Mouse (Mus musculus): ENCODE measurements around the gene Tnfaip3.

Gene Tnfaip3

GRCm38 (mm10) chr10:19015257-19015862 is at the start of gene Tnfaip3:
Gene Tnfaip3, minus strand, starts transcription at chr10:19015657.
- peak; percentile 94 for DNase-seq

- DNase-seq: no peak
Measured at GRCm38 (mm10) chr10:19064651-19065601, 49.5 kb upstream of the Tnfaip3 start.

GRCm38 (mm10) chr10:19063670-19064069 is 48.2 kb upstream of the Tnfaip3 start:
- DNase-seq: no peak

- no peak for DNase-seq
Measured at GRCm38 (mm10) chr10:19063208-19063607, 47.8 kb upstream of the Tnfaip3 start.

GRCm38 (mm10) chr10:19062098-19062905 is 46.8 kb upstream of the Tnfaip3 start:
- peak; percentile 2 for DNase-seq

GRCm38 (mm10) chr10:19061201-19061600 is 45.7 kb upstream of the Tnfaip3 start:
- no peak for DNase-seq

- no peak for DNase-seq
Measured at GRCm38 (mm10) chr10:19053524-19053923, 38.1 kb upstream of the Tnfaip3 start.

- no peak for DNase-seq
Measured at GRCm38 (mm10) chr10:19045986-19046385, 30.5 kb upstream of the Tnfaip3 start.

GRCm38 (mm10) chr10:19044765-19045516 is 29.5 kb upstream of the Tnfaip3 start:
- DNase-seq: no peak

- peak; percentile 5 for DNase-seq
Measured at GRCm38 (mm10) chr10:19043529-19044262, 28.2 kb upstream of the Tnfaip3 start.

- DNase-seq: no peak
Measured at GRCm38 (mm10) chr10:19040147-19040546, 24.7 kb upstream of the Tnfaip3 start.

GRCm38 (mm10) chr10:19034764-19035163 is 19.3 kb upstream of the Tnfaip3 start:
- no peak for DNase-seq

- no peak for DNase-seq
Measured at GRCm38 (mm10) chr10:19033696-19034095, 18.2 kb upstream of the Tnfaip3 start.

GRCm38 (mm10) chr10:19031875-19032274 is 16.4 kb upstream of the Tnfaip3 start:
- no peak for DNase-seq

- DNase-seq: no peak
Measured at GRCm38 (mm10) chr10:19030628-19031027, 15.2 kb upstream of the Tnfaip3 start.

GRCm38 (mm10) chr10:19026710-19027109 is 11.3 kb upstream of the Tnfaip3 start:
- DNase-seq: no peak

GRCm38 (mm10) chr10:19024353-19024752 is 8.9 kb upstream of the Tnfaip3 start:
- no peak for DNase-seq

GRCm38 (mm10) chr10:19023622-19024326 is 8.3 kb upstream of the Tnfaip3 start:
- DNase-seq: no peak

GRCm38 (mm10) chr10:19022272-19022671 is 6.8 kb upstream of the Tnfaip3 start:
- DNase-seq: no peak

- DNase-seq: no peak
Measured at GRCm38 (mm10) chr10:19016823-19017471, 1.5 kb upstream of the Tnfaip3 start.

All from embryo, embryonic 11 days (tissue).